Mouse (Mus musculus) ES-E14 (cell line): ENCODE measurements at regions not wholly inside any gene's neighbourhood (a gene's known extent, or its start where the extent isn't known, plus 50 kb on each side); places are given as distances from the start of the nearest gene placed in this dataset.

Experiments used
- HCFC1 ChIP-seq: IDR thresholded peaks from 2 replicates; pipeline ENCODE4 v1.6.1; 2012; ENCODE audit warnings: low read length, inconsistent platforms, borderline replicate concordance; ENCODE audit not compliant: insufficient read depth
- ZNF384 ChIP-seq: IDR thresholded peaks from 2 replicates; pipeline ENCODE4 v1.6.1; 2012; ENCODE audit warnings: low read depth, low read length, inconsistent platforms

- TF ChIP-seq HCFC1 (no peak), ZNF384 (no peak)
These were observed 94.2 kb downstream of the Phlda1 start for GRCm38 (mm10) chr10:111600251-111600620.
